Mouse (Mus musculus): ENCODE measurements at regions not wholly inside any gene's neighbourhood (a gene's known extent, or its start where the extent isn't known, plus 50 kb on each side); places are given as distances from the start of the nearest gene placed in this dataset.

DNA sequence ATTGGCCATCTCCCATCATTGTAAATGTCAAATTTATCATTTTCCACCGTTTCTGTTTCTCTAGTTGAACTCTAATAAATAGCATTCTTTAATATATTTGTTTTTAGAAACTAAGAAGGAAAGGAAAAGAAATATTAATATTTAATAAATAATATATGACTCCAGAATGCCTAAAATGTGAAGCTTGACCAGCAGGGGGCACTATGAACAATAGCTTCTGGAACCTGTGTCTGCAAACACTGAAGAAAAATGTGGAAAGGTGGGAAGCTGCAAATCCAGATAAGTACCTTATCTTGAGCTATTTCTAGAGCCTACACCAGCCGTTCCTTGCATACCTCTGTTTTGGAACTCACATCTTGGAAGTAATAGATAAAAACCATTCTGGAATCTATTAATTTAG lies 493.7 kb upstream of the Lingo2 start:
- peak; percentile 14 for DNase-seq (ENCODE audit: low read depth)

DNA sequence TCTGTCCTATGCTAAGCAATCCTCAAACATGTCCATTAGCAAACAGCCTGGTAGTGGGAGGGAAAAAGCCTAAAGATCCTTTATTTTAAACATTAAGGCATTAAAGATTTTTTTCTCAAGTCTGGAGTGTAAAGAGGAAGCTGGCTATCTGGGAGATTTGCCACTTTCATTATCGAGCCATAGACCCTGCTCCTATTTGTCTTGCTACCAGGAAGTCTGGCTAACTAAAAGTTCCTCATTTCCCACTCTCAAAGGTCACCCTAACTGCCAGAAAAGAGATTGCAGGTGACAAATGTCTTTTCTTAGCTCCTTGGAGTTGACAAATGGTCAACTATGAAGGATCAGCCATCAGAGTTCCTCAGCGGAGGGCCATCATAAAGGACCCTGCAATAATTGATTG lies 461.2 kb upstream of the Lingo2 start:
- DNase-seq (ENCODE audit: low read depth) = peak; percentile 3

DNA sequence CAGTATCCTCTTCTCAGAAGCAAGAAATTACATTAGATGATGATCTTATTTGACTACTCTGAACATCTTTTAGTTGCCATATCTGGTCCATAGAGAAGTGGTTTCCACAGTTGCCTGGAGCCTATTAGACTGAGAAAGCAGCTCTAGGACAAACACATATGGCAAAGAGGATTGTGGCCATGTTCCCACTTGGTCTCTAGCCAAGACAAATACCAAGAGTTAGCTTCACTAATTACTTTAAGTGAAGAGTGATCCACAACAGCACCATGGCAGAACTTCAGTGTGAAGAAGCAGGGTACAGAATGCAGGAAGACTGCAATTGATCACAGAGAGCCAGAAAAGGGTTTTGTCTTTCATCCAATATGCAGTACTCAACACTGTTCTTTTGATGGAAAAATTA lies 436.6 kb upstream of the Lingo2 start:
- no peak for DNase-seq (ENCODE audit: low read depth)

DNA sequence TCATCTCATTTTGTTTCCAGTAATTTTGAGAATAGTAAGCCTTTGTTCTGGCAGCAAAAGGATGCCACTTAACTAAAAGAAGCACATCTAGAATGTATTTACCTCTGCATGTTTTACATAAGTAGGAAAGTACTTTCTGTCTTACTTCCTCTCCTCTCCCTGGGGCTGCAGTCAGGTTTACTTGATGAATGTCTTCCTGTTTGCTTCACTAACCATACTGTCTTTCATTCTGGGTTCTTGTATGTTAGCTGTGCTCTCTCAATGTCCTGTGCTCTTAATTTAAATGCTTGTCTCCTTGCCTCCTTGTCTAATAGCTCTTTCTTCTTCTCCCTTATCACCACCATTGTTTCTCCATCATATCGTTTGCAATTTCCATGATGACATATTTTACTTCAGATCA lies 435.3 kb upstream of the Lingo2 start:
- no peak for DNase-seq (ENCODE audit: low read depth)

DNA sequence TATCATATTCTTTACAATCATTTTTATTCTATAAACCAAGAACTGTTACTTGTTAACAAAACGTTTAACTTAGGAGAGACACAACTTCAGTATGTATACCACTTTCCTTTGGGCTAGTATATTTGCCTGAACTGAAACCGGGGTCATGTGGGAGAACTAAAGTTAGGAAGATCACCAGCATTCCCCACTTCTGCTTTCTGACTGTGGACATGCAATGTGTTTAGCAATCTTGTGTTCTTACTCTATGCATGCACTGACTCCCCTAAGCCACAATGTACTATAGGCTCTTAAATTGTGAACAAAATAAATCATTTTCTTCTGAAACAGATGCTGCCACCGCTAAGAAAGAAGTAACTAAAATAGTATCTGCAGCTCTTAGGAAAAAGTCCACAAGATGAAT lies 412.7 kb upstream of the Lingo2 start:
- DNase-seq (ENCODE audit: low read depth) = no peak

DNA sequence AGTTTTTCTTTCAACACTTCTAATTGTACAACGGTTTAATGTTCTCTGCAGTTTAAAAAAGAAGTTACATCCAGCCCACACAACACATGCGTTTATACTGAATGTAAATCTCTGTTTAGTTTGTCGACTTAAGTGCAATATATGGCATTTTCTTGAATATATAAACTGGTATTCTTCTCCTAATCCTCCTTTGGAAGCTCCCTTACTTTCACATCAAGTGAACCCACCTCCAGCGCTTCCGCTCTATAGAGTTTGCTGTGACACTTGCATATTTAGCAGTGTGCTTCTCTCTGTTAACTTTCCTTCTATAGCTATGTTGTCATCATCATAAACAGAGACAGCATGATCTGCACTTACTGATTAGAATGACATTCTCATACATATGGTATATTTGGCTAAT lies 409.7 kb upstream of the Lingo2 start:
- no peak for DNase-seq (ENCODE audit: low read depth)

DNA sequence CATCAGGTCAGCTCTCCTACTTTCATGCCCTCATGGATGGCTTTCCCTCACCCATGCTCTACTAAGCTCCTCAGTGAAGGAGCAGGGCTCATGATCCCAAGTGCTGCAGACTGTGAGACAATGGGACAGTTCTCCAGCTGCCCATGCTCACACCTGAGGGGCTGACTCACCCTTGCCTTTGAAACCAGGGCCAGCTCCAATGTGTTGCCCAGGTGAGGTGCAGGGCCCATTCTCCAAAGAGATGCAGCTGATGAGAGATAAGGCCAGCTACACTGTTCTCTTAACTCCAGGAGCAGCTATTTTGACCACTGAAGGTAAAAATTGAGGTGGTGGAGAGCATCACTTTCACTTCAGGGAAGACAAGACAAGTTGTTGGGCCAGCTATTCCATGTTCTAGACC lies 386.8 kb upstream of the Lingo2 start:
- no peak for DNase-seq (ENCODE audit: low read depth)

Measured in 416B (cell line).